Mouse (Mus musculus): ENCODE data around the gene Olfr1362. TPM values are rescaled to one million over a fixed set of nuclear protein-coding genes. Genes with fewer than 3 reads are reported as not detected.
A peak's percentile ranks its signal among the peaks of the same experiment; 100 is the strongest.

The Olfr1362 gene
- total RNA-seq (2021): not detected
- long read RNA-seq, experiment 1: 0 reads
- long read RNA-seq, experiment 2: 0 reads

DNA sequence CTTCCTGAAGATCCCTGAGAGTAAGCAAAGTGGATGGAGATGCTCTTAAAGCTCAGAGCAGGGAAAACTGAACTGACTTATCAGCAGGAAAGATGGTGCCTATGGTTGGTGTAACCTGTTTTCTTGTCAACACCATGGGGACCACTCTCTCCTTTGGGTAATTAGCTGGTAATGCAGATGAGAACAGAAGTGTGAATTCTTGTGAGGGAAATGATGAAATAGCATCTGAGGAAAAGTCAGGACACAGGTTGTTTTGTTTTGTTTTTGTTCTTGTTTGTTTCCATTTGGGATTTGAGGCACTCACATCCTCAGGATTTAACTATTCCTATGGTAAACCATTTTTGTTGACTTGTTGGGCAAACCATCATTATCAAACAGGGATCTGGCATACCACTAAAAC, at the start of gene Olfr1362:
TSS of gene Olfr1362 (minus strand) at position 101 of the 400 bp plus-strand sequence.
- DNase-seq: no peak

DNA sequence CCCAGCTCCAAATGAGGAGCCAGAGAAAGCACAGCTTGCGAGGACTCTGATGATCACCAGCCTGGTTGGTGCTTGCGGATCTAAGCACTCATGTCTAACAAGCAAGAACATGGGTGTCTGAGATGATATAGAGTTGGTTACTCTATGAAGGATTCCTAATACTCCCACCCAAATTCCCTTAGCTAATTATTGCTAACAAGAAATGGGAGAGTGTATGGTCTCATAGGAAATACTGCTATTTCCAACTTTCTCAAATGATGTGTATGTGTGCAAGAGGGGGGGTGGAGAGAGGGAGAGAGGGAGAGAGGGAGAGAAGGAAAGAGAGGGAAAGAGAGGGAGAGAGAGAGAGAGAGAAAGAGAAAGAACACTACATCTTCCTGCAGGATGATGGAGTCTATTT, 49.5 kb upstream of the Olfr1362 start, which contains the start of gene Olfr1361:
TSS of gene Olfr1361 (minus strand) at position 101 of the 400 bp plus-strand sequence.
- no peak for DNase-seq

DNA sequence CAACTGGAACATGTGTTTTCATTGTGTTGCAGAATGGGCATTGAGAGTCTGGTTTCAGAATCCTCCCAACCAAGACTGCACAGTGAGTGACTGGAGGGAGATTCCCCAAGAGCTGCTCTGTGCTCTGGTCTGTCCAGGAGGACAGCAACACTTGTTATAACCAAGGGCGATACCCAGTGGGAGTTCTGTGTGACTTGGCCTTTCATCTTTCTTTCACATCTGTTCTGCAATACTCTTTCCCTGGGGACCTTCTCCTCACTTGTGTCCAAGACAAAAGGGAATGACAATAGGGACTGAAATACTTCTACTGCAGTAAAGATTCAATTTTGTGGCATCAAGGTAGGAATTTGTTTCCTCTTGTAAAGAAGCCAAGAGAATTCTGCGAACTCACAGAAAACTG, 28.6 kb upstream of the Olfr1362 start, which contains the start of gene Olfr11:
TSS of gene Olfr11 (minus strand) at position 101 of the 400 bp plus-strand sequence.
- DNase-seq: peak; percentile 9

DNA sequence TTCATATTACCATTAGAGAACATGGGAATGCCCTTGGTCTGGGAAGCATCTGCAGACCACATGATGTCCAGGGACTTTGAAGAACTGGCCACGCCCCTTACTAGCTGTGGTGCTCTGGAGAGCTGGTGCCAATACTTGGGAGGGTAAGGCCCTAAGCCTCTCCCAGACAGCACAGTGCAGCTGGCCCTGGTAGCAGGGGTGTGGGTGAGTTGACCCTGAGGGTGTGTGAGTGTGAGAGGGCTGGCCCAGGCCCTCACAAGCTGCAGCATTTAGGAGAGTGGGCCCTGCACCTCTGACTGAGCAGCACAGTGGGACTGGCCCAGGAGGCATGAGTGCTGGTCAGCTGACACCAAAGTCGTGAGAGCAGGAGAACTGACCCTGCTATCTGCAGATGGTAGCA, 22.2 kb downstream of the Olfr1362 start:
- DNase-seq: no peak

DNA sequence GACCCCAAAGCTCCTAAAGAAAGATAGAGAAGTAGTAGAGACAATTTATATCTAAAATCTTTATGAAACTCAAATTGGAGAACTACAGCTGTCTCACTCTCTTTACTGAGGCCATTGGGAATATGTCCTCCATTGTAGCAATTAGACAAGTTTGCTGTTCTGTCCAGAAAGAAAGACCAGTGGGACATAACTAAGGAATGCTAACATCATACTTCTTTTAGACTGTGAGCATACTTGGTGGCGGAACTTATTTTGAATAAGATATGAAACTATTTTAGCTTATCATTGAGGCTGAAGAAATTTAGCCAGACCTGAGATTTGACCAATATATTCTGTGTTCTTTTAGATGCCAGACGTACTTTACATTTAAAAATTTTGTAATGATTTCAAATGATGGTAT, 32.2 kb downstream of the Olfr1362 start, which contains the start of gene Olfr1364:
TSS of gene Olfr1364 (minus strand) at position 101 of the 400 bp plus-strand sequence.
- DNase-seq: no peak

Other genes starting within 250 kb of the Olfr1362 start
- 10 to 100 TPM; 47.8 to 61.0 TPM for gene Zkscan3, start 211.3 kb downstream of the Olfr1362 start, total RNA-seq (2021)
- under 1 TPM; 0.48 to 0.54 TPM for gene Pgbd1, start 173.0 kb downstream of the Olfr1362 start, total RNA-seq (2021)
- gene Zscan26, start 160.3 kb downstream of the Olfr1362 start, total RNA-seq (2021): 10 to 100 TPM; 28.9 to 37.3 TPM
- 1 to 10 TPM; 1.1 to 1.4 TPM for gene Nkapl, start 145.5 kb downstream of the Olfr1362 start, total RNA-seq (2021)
- gene Zkscan4, start 135.1 kb downstream of the Olfr1362 start, total RNA-seq (2021): 1 to 10 TPM; 2.4 to 3.4 TPM
- gene Gm10065, start 134.6 kb downstream of the Olfr1362 start, total RNA-seq (2021): not detected
- gene AK157302, start 118.8 kb downstream of the Olfr1362 start, total RNA-seq (2021): 10 to 100 TPM; 17.2 to 18.4 TPM
- gene Gm11273, start 112.6 kb downstream of the Olfr1362 start, total RNA-seq (2021): 100 to 1,000 TPM; 180 to 200 TPM
- 10 to 100 TPM; 16.8 to 24.6 TPM for gene Zkscan8, start 82.9 kb downstream of the Olfr1362 start, total RNA-seq (2021)
- not detected for gene Olfr1366, start 71.2 kb downstream of the Olfr1362 start, total RNA-seq (2021)
- gene Olfr1535, start 54.1 kb downstream of the Olfr1362 start, total RNA-seq (2021): not detected
- not detected for gene Olfr1364, start 32.3 kb downstream of the Olfr1362 start, total RNA-seq (2021)
- not detected for gene Olfr11, start 28.5 kb upstream of the Olfr1362 start, total RNA-seq (2021)
- not detected for gene Olfr1361, start 49.4 kb upstream of the Olfr1362 start, total RNA-seq (2021)
- not detected for gene Olfr1360, start 63.4 kb upstream of the Olfr1362 start, total RNA-seq (2021)
- not detected for gene Olfr1359, start 84.1 kb upstream of the Olfr1362 start, total RNA-seq (2021)
- gene Hist1h2bl, start 102.1 kb upstream of the Olfr1362 start, total RNA-seq (2021): 100 to 1,000 TPM; 284 to 352 TPM
- 100 to 1,000 TPM; 304 to 363 TPM for gene Hist1h2ai, start 102.4 kb upstream of the Olfr1362 start, total RNA-seq (2021)
- 100 to 1,000 TPM; 397 to 474 TPM for gene Hist1h3h, start 103.6 kb upstream of the Olfr1362 start, total RNA-seq (2021)
- gene Hist1h2bm, start 108.0 kb upstream of the Olfr1362 start, total RNA-seq (2021): 100 to 1,000 TPM in 1 of 2 experiments, 10 to 100 TPM in 1; 83.1 to 103 TPM
- gene Hist1h4j, start 121.0 kb upstream of the Olfr1362 start, total RNA-seq (2021): 10 to 100 TPM; 63.1 to 70.2 TPM
- 100 to 1,000 TPM; 688 to 818 TPM for gene Hist1h4k, start 136.5 kb upstream of the Olfr1362 start, total RNA-seq (2021)
- 100 to 1,000 TPM; 111 to 143 TPM for gene Hist1h2ak, start 139.8 kb upstream of the Olfr1362 start, total RNA-seq (2021)
- 100 to 1,000 TPM; 174 to 201 TPM for gene Hist1h2bn, start 140.1 kb upstream of the Olfr1362 start, total RNA-seq (2021)
- gene Hist1h1b, start 166.6 kb upstream of the Olfr1362 start, total RNA-seq (2021): 100 to 1,000 TPM; 179 to 219 TPM
- gene Hist1h3i, start 169.3 kb upstream of the Olfr1362 start, total RNA-seq (2021): 100 to 1,000 TPM; 296 to 332 TPM
- 10 to 100 TPM; 69.2 to 73.2 TPM for gene Hist1h2an, start 173.2 kb upstream of the Olfr1362 start, total RNA-seq (2021)
- gene Hist1h2bp, start 173.4 kb upstream of the Olfr1362 start, total RNA-seq (2021): 100 to 1,000 TPM; 111 to 134 TPM
- gene Hist1h2bq, start 196.2 kb upstream of the Olfr1362 start, total RNA-seq (2021): 100 to 1,000 TPM; 207 to 275 TPM
- gene Hist1h2ao, start 196.4 kb upstream of the Olfr1362 start, total RNA-seq (2021): not detected
- 100 to 1,000 TPM; 590 to 593 TPM for gene Hist1h4m, start 197.7 kb upstream of the Olfr1362 start, total RNA-seq (2021)
- 100 to 1,000 TPM in 1 of 2 experiments, 10 to 100 TPM in 1; 81.5 to 146 TPM for gene Hist1h4n, start 218.2 kb upstream of the Olfr1362 start, total RNA-seq (2021)
- gene Hist1h2ap, start 219.5 kb upstream of the Olfr1362 start, total RNA-seq (2021): 100 to 1,000 TPM; 430 to 536 TPM
- gene Hist1h2br, start 219.7 kb upstream of the Olfr1362 start, total RNA-seq (2021): 100 to 1,000 TPM; 207 to 269 TPM

Measured in adrenal gland, postnatal 10 days (tissue).